Mouse (Mus musculus): ENCODE results near the gene Kat2b. TPM values are rescaled to one million over a fixed set of nuclear protein-coding genes. Genes with fewer than 3 reads are reported as not detected.

Gene Kat2b
- total and polyA plus RNA-seq, 3 experiments: 2.4 to 52.2 (median 27.1) TPM

DNA sequence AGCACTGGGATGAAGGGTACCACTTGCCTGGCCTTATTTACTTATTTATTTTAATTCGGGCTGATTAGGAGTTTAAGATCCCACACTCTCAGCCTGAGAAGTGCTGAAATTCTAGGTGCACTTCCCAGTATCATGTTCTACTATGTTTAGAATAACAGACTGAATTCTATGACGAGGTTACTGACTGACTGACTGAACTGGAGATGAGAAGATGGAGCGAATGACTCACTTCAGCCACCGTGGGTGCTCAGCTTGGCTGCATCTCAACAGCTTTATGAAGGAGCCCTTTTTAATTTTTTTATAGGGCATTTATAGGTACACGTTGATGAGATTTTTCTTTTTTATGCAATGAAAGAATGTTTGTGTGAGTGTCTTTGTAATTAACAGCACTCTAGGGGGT is 11.1 kb downstream of the Kat2b start:
- peaks cover 49% of the 10 kb centered on the region for H3K4me1 ChIP-seq (ENCODE audit: insufficient read depth, low read depth, low read length)
- H3K9me3 ChIP-seq (replicated peaks): no peaks in the 10 kb centered on the region
- ATAC-seq (ENCODE audit: extremely low read depth, insufficient number of reproducible peaks, low FRiP score, poor library complexity, severe bottlenecking) (no peak), DNase-seq (ENCODE audit: low spot score) (no peak)
- peaks cover 44% of the 10 kb centered on the region for H3K36me3 ChIP-seq (replicated peaks)
- no peak overlapping the region for H3K4me3 ChIP-seq (ENCODE audit: low read depth, low read length)
- TF ChIP-seq GATA1 (IDR thresholded peaks at IDR 0.05; ENCODE audit: borderline replicate concordance, low read length) (no peak), GATA2 (IDR thresholded peaks at IDR 0.05; ENCODE audit: borderline replicate concordance, low read depth, low read length) (no peak), TAL1 (conservative IDR thresholded peaks at IDR 0.05; ENCODE audit: low read depth, low read length) (no peak), CTCF (IDR thresholded peaks at IDR 0.05; ENCODE audit: low read depth, low read length) (no peak), POLR2AphosphoS5 (IDR thresholded peaks at IDR 0.05; ENCODE audit: insufficient replicate concordance, low read depth, low read length) (no peak)
- no peaks in the 10 kb centered on the region for H3K27me3 ChIP-seq (ENCODE audit: insufficient read depth, low read length)

DNA sequence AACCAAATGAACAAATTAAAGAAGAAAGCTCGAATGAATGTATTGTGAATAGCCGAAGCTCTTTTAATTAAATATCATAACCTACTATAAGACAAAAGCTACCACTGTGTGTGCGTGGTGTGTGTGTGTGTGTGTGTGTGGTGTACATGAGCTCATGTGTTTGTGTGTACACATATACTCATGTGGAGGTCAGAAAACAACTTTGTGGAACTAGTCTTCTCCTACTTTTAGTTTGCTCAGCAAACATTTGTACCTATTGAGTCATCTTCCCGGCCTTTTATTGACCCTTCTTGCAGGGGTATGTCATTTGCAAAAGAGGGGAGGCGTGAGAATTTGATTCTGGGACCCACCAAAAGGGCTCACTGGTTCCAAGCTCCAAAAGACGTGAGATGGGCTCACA is 11.6 kb downstream of the Kat2b start:
- TF ChIP-seq TAL1 (conservative IDR thresholded peaks at IDR 0.05; ENCODE audit: low read depth, low read length) (no peak), CTCF (IDR thresholded peaks at IDR 0.05; ENCODE audit: low read depth, low read length) (no peak), GATA1 (IDR thresholded peaks at IDR 0.05; ENCODE audit: borderline replicate concordance, low read length) (no peak), POLR2AphosphoS5 (IDR thresholded peaks at IDR 0.05; ENCODE audit: insufficient replicate concordance, low read depth, low read length) (no peak), GATA2 (IDR thresholded peaks at IDR 0.05; ENCODE audit: borderline replicate concordance, low read depth, low read length) (no peak)
- no peaks in the 10 kb centered on the region for H3K9me3 ChIP-seq (replicated peaks)
- no peaks in the 10 kb centered on the region for H3K27me3 ChIP-seq (ENCODE audit: insufficient read depth, low read length)
- DNase-seq (ENCODE audit: low spot score) (no peak), ATAC-seq (ENCODE audit: extremely low read depth, insufficient number of reproducible peaks, low FRiP score, poor library complexity, severe bottlenecking) (no peak)
- H3K36me3 ChIP-seq (replicated peaks): peaks cover 46% of the 10 kb centered on the region
- peak overlapping the region; percentile 59; the same call in 1 of the 2 replicates for H3K4me3 ChIP-seq (ENCODE audit: low read depth, low read length)
- peaks cover 47% of the 10 kb centered on the region for H3K4me1 ChIP-seq (ENCODE audit: insufficient read depth, low read depth, low read length)

- DNase-seq (ENCODE audit: low spot score): no peak
- peak; percentile 10; the same call in 1 of the 2 replicates for ATAC-seq (ENCODE audit: extremely low read depth, insufficient number of reproducible peaks, low FRiP score, poor library complexity, severe bottlenecking)
- peaks cover 47% of the 10 kb centered on the region for H3K36me3 ChIP-seq (replicated peaks)
- no peak for TF ChIP-seq POLR2AphosphoS5 (IDR thresholded peaks at IDR 0.05; ENCODE audit: insufficient replicate concordance, low read depth, low read length)
- TF ChIP-seq CTCF (IDR thresholded peaks at IDR 0.05; ENCODE audit: low read depth, low read length): no peak
- TF ChIP-seq GATA2 (IDR thresholded peaks at IDR 0.05; ENCODE audit: borderline replicate concordance, low read depth, low read length): no peak
- no peak for TF ChIP-seq TAL1 (conservative IDR thresholded peaks at IDR 0.05; ENCODE audit: low read depth, low read length)
- TF ChIP-seq GATA1 (IDR thresholded peaks at IDR 0.05; ENCODE audit: borderline replicate concordance, low read length): no peak
- H3K27me3 ChIP-seq (ENCODE audit: insufficient read depth, low read length): no peaks in the 10 kb centered on the region
- H3K4me3 ChIP-seq (ENCODE audit: low read depth, low read length): peak overlapping the region; percentile 59; the same call in 1 of the 2 replicates
- peaks cover 47% of the 10 kb centered on the region for H3K4me1 ChIP-seq (ENCODE audit: insufficient read depth, low read depth, low read length)
- H3K9me3 ChIP-seq (replicated peaks): no peaks in the 10 kb centered on the region
Measured at GRCm38 (mm10) chr17:53578776-53579175, 12.1 kb downstream of the Kat2b start.

- DNase-seq (ENCODE audit: low spot score) (no peak), ATAC-seq (ENCODE audit: extremely low read depth, insufficient number of reproducible peaks, low FRiP score, poor library complexity, severe bottlenecking) (no peak)
- peaks cover 44% of the 10 kb centered on the region for H3K4me1 ChIP-seq (ENCODE audit: insufficient read depth, low read depth, low read length)
- no peak overlapping the region for H3K4me3 ChIP-seq (ENCODE audit: low read depth, low read length)
- H3K9me3 ChIP-seq (replicated peaks): no peaks in the 10 kb centered on the region
- TF ChIP-seq GATA1 (IDR thresholded peaks at IDR 0.05; ENCODE audit: borderline replicate concordance, low read length): no peak
- no peak for TF ChIP-seq GATA2 (IDR thresholded peaks at IDR 0.05; ENCODE audit: borderline replicate concordance, low read depth, low read length)
- no peak for TF ChIP-seq TAL1 (conservative IDR thresholded peaks at IDR 0.05; ENCODE audit: low read depth, low read length)
- no peak for TF ChIP-seq CTCF (IDR thresholded peaks at IDR 0.05; ENCODE audit: low read depth, low read length)
- no peak for TF ChIP-seq POLR2AphosphoS5 (IDR thresholded peaks at IDR 0.05; ENCODE audit: insufficient replicate concordance, low read depth, low read length)
- no peaks in the 10 kb centered on the region for H3K27me3 ChIP-seq (ENCODE audit: insufficient read depth, low read length)
- peaks cover 50% of the 10 kb centered on the region for H3K36me3 ChIP-seq (replicated peaks)
Measured at GRCm38 (mm10) chr17:53579612-53580011, 13.0 kb downstream of the Kat2b start.

- no peak for ATAC-seq (ENCODE audit: extremely low read depth, insufficient number of reproducible peaks, low FRiP score, poor library complexity, severe bottlenecking)
Measured at GRCm38 (mm10) chr17:53580237-53580636, 13.6 kb downstream of the Kat2b start.

DNA sequence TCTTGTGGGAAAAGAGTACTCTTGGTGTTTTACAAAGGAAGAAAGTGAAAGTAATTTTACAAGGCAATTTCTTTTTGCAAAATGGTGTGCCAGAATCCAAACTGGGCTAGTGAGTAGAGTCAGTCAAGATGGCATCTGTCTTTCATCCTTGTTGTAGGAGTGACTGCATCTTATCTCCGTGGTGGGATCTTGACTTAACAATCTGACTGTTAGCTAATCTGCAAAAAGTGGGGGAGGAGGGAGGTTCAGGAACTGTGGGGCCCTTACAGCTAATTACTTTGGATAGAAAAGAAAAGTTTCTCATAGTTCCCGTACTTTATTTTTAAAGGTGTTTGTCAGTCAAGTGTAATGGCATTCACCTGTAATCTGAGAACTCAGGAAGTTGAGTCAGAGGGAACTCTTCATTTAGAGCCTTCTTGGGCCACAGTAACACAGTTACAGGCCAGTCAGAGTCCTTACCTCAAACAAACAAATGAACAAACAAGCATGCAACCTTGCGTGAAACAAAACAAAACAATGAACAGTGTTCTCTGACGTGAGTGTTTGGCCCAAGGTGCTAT is 15.4 kb downstream of the Kat2b start:
- Histone ChIP-seq H3K27me3 (ENCODE audit: insufficient read depth, low read length) (no peaks in the 10 kb centered on the region), H3K4me1 (ENCODE audit: insufficient read depth, low read depth, low read length) (peaks cover 51% of the 10 kb centered on the region), H3K36me3 (replicated peaks) (peaks cover 47% of the 10 kb centered on the region), H3K9me3 (replicated peaks) (no peaks in the 10 kb centered on the region), H3K4me3 (ENCODE audit: low read depth, low read length) (no peak overlapping the region)
- no peak for ATAC-seq (ENCODE audit: extremely low read depth, insufficient number of reproducible peaks, low FRiP score, poor library complexity, severe bottlenecking)
- TF ChIP-seq GATA1 (IDR thresholded peaks at IDR 0.05; ENCODE audit: borderline replicate concordance, low read length) (no peak), POLR2AphosphoS5 (IDR thresholded peaks at IDR 0.05; ENCODE audit: insufficient replicate concordance, low read depth, low read length) (no peak), TAL1 (conservative IDR thresholded peaks at IDR 0.05; ENCODE audit: low read depth, low read length) (no peak), CTCF (IDR thresholded peaks at IDR 0.05; ENCODE audit: low read depth, low read length) (no peak), GATA2 (IDR thresholded peaks at IDR 0.05; ENCODE audit: borderline replicate concordance, low read depth, low read length) (no peak)
- DNase-seq (ENCODE audit: low spot score): no peak

More at GRCm38 (mm10) chr17:53580237-53580636, 13.6 kb downstream of the Kat2b start:
- Histone ChIP-seq H3K27me3 (ENCODE audit: insufficient read depth, low read length) (no peaks in the 10 kb centered on the region), H3K4me3 (ENCODE audit: low read depth, low read length) (no peak overlapping the region), H3K9me3 (replicated peaks) (no peaks in the 10 kb centered on the region), H3K4me1 (ENCODE audit: insufficient read depth, low read depth, low read length) (peaks cover 44% of the 10 kb centered on the region), H3K36me3 (replicated peaks) (peaks cover 53% of the 10 kb centered on the region)
- DNase-seq (ENCODE audit: low spot score): no peak
- TF ChIP-seq CTCF (IDR thresholded peaks at IDR 0.05; ENCODE audit: low read depth, low read length) (no peak), POLR2AphosphoS5 (IDR thresholded peaks at IDR 0.05; ENCODE audit: insufficient replicate concordance, low read depth, low read length) (no peak), GATA2 (IDR thresholded peaks at IDR 0.05; ENCODE audit: borderline replicate concordance, low read depth, low read length) (no peak)
